Mouse (Mus musculus) spleen, embryonic (tissue): ENCODE results near the gene 4930550C14Rik.

Experiments used
- CTCF ChIA-PET: fragments of 350-600 bp; sonication (Branson Sonifier 250); formaldehyde crosslinking; loops from one replicate; lab custom pipeline; 2022; lab: Charles Lee

The 4930550C14Rik gene

GRCm38 (mm10) chr9:53402291-53402711 lies at the start of gene 4930550C14Rik:
Gene 4930550C14Rik, plus strand, starts transcription at chr9:53402325.
- CTCF ChIA-PET: interaction anchor here (0.7 kb wide), 1 partner anchor 12 kb away, joined by 4 read pairs; no protein-coding TSS in a partner anchor

- CTCF ChIA-PET: interaction anchor here (0.7 kb wide), 1 partner anchor 57 kb away, joined by 3 read pairs; no protein-coding TSS in a partner anchor
These were observed 49.0 kb upstream of the 4930550C14Rik start for GRCm38 (mm10) chr9:53353161-53353560.

- CTCF ChIA-PET: no interaction called here
These were observed 45.6 kb upstream of the 4930550C14Rik start for GRCm38 (mm10) chr9:53356219-53357155.

- CTCF ChIA-PET: no interaction called here
These were observed 30.8 kb upstream of the 4930550C14Rik start for GRCm38 (mm10) chr9:53371339-53371738.

- CTCF ChIA-PET: no interaction called here
These were observed 26.2 kb upstream of the 4930550C14Rik start for GRCm38 (mm10) chr9:53375907-53376306.

GRCm38 (mm10) chr9:53376820-53377219 lies 25.3 kb upstream of the 4930550C14Rik start:
- CTCF ChIA-PET: no interaction called here

GRCm38 (mm10) chr9:53377597-53377996 lies 24.5 kb upstream of the 4930550C14Rik start:
- CTCF ChIA-PET: interaction anchor here (0.6 kb wide), 1 partner anchor 1795 kb away, joined by 3 read pairs; no protein-coding TSS in a partner anchor

GRCm38 (mm10) chr9:53378171-53378570 lies 24.0 kb upstream of the 4930550C14Rik start:
- CTCF ChIA-PET: no interaction called here

- CTCF ChIA-PET: no interaction called here
These were observed 21.5 kb upstream of the 4930550C14Rik start for GRCm38 (mm10) chr9:53380595-53380994.

- CTCF ChIA-PET: no interaction called here
These were observed 21.0 kb upstream of the 4930550C14Rik start for GRCm38 (mm10) chr9:53381113-53381615.

GRCm38 (mm10) chr9:53383951-53384866 lies 17.9 kb upstream of the 4930550C14Rik start, which contains the start of gene Kdelc2:
Gene Kdelc2, plus strand, starts transcription at chr9:53384025.
- CTCF ChIA-PET: no interaction called here

- CTCF ChIA-PET: no interaction called here
These were observed 17.3 kb upstream of the 4930550C14Rik start for GRCm38 (mm10) chr9:53384873-53385272.

GRCm38 (mm10) chr9:53387431-53387830 lies 14.7 kb upstream of the 4930550C14Rik start:
- CTCF ChIA-PET: no interaction called here

GRCm38 (mm10) chr9:53389109-53389508 lies 13.0 kb upstream of the 4930550C14Rik start:
- CTCF ChIA-PET: no interaction called here

- CTCF ChIA-PET: no interaction called here
These were observed 12.0 kb upstream of the 4930550C14Rik start for GRCm38 (mm10) chr9:53390136-53390535.

GRCm38 (mm10) chr9:53397685-53398387 lies 4.3 kb upstream of the 4930550C14Rik start:
- CTCF ChIA-PET: interaction anchor here (0.6 to 1.1 kb wide), 3 partner anchors 56 to 143 kb away, joined by 3 to 6 read pairs (median 4); no protein-coding TSS in a partner anchor

GRCm38 (mm10) chr9:53398388-53398700 lies 3.8 kb upstream of the 4930550C14Rik start:
- CTCF ChIA-PET: interaction anchor here (1.1 kb wide), 1 partner anchor 130 kb away, joined by 3 read pairs; no protein-coding TSS in a partner anchor

GRCm38 (mm10) chr9:53399537-53399936 lies 2.6 kb upstream of the 4930550C14Rik start:
- CTCF ChIA-PET: no interaction called here

- CTCF ChIA-PET: no interaction called here
These were observed 1.4 kb upstream of the 4930550C14Rik start for GRCm38 (mm10) chr9:53400696-53401095.

GRCm38 (mm10) chr9:53401146-53401545 lies 979 bp upstream of the 4930550C14Rik start:
- CTCF ChIA-PET: interaction anchor here (0.7 kb wide), 1 partner anchor 110 kb away, joined by 3 read pairs; no protein-coding TSS in a partner anchor

- CTCF ChIA-PET: interaction anchor here (0.7 kb wide), 1 partner anchor 12 kb away, joined by 4 read pairs; no protein-coding TSS in a partner anchor
These were observed 866 bp downstream of the 4930550C14Rik start for GRCm38 (mm10) chr9:53402991-53403390.
